Mouse (Mus musculus) ES-E14 (cell line): ENCODE data around the gene 9530077C05Rik.
"Not testable (repeated sequence)": the region's sequence is repeated elsewhere in the genome, so short reads cannot be mapped to it uniquely, and the experiment has no call there.

Experiments
- CHD2 ChIP-seq: IDR thresholded peaks from 2 replicates; pipeline ENCODE4 v1.6.1; 2014; ENCODE audit warnings: mild to moderate bottlenecking, low read depth, low read length, inconsistent platforms
- HCFC1 ChIP-seq: IDR thresholded peaks from 2 replicates; pipeline ENCODE4 v1.6.1; 2012; ENCODE audit warnings: low read length, inconsistent platforms, borderline replicate concordance; ENCODE audit not compliant: insufficient read depth
- MAFK ChIP-seq: IDR thresholded peaks from 2 replicates; pipeline ENCODE4 v1.6.1; 2014; ENCODE audit warnings: mild to moderate bottlenecking, low read depth, low read length, inconsistent platforms; ENCODE audit not compliant: insufficient read depth
- ZC3H11A ChIP-seq: IDR thresholded peaks from 2 replicates; pipeline ENCODE4 v1.6.1; 2012; ENCODE audit warnings: low read depth, mild to moderate bottlenecking, inconsistent platforms, low read length, borderline replicate concordance
- ZNF384 ChIP-seq: IDR thresholded peaks from 2 replicates; pipeline ENCODE4 v1.6.1; 2012; ENCODE audit warnings: low read depth, low read length, inconsistent platforms

GRCm38 (mm10) chr9:22453990-22454389 lies 42.7 kb downstream of the 9530077C05Rik start, which contains the start of gene Gm17545:
- not testable (repeated sequence) for TF ChIP-seq HCFC1, ZNF384, CHD2, MAFK, ZC3H11A
